Mouse (Mus musculus) 416B (cell line): ENCODE measurements around the gene Rpap1.

Source experiments
- DNase-seq: peaks from one replicate; pipeline ENCODE4 v3.0.0; 2011; ENCODE audit warnings: low read depth

Gene Rpap1

GRCm38 (mm10) chr2:119787206-119787883, at the start of gene Rpap1:
Rpap1 (minus strand) TSS chr2:119787537.
- peak; percentile 79 for DNase-seq

GRCm38 (mm10) chr2:119834231-119834630, 46.9 kb upstream of the Rpap1 start:
- DNase-seq = no peak

- no peak for DNase-seq
Measured at GRCm38 (mm10) chr2:119830579-119830978, 43.2 kb upstream of the Rpap1 start.

- no peak for DNase-seq
Measured at GRCm38 (mm10) chr2:119821136-119821535, 33.8 kb upstream of the Rpap1 start.

- DNase-seq = no peak
Measured at GRCm38 (mm10) chr2:119818668-119819272, 31.4 kb upstream of the Rpap1 start.

- DNase-seq = no peak
Measured at GRCm38 (mm10) chr2:119817047-119817446, 29.7 kb upstream of the Rpap1 start.

- no peak for DNase-seq
Measured at GRCm38 (mm10) chr2:119816611-119817010, 29.3 kb upstream of the Rpap1 start.

GRCm38 (mm10) chr2:119814376-119814933, 27.1 kb upstream of the Rpap1 start:
- DNase-seq = no peak

- no peak for DNase-seq
Measured at GRCm38 (mm10) chr2:119811490-119812146, 24.3 kb upstream of the Rpap1 start.

GRCm38 (mm10) chr2:119810890-119811289, 23.6 kb upstream of the Rpap1 start:
- DNase-seq = no peak

GRCm38 (mm10) chr2:119808881-119809280, 21.5 kb upstream of the Rpap1 start:
- no peak for DNase-seq

GRCm38 (mm10) chr2:119808438-119808837, 21.1 kb upstream of the Rpap1 start:
- DNase-seq = no peak

- DNase-seq = no peak
Measured at GRCm38 (mm10) chr2:119805536-119805935, 18.2 kb upstream of the Rpap1 start.

GRCm38 (mm10) chr2:119804776-119805175, 17.4 kb upstream of the Rpap1 start:
- DNase-seq = no peak

GRCm38 (mm10) chr2:119804275-119804628, 16.9 kb upstream of the Rpap1 start:
- no peak for DNase-seq

- no peak for DNase-seq
Measured at GRCm38 (mm10) chr2:119803618-119804274, 16.4 kb upstream of the Rpap1 start.

GRCm38 (mm10) chr2:119802767-119803617, 15.7 kb upstream of the Rpap1 start:
- DNase-seq = no peak

GRCm38 (mm10) chr2:119800876-119801846, 13.8 kb upstream of the Rpap1 start:
- peak; percentile 41 for DNase-seq

GRCm38 (mm10) chr2:119799961-119800550, 12.7 kb upstream of the Rpap1 start:
- DNase-seq = peak; percentile 49
